Mouse (Mus musculus) embryonic facial prominence, embryonic 12.5 days (tissue): ENCODE data around the gene Olfr1444. TPM values are rescaled to one million over a fixed set of nuclear protein-coding genes. Genes with fewer than 3 reads are reported as not detected.

Experiments
- ATAC-seq: fragments of 200-750 bp; cut with Nextera tagmentation; 2 replicates; pipeline ENCODE4 v1.8.0; 2017; ENCODE audit not compliant: insufficient number of reproducible peaks, insufficient read depth, low FRiP score, low TSS enrichment
- H3K27ac ChIP-seq: fragments of 300-500 bp; sonication (generic); 2 replicates; pipeline ENCODE4 v1.5.1; 2016; ENCODE audit warnings: mild to moderate bottlenecking
- H3K27me3 ChIP-seq: fragments of 300-500 bp; sonication (generic); 2 replicates; pipeline ENCODE4 v1.6.1; 2016; ENCODE audit warnings: mild to moderate bottlenecking, moderate library complexity
- H3K36me3 ChIP-seq: fragments of 300-500 bp; sonication (generic); 2 replicates; pipeline ENCODE4 v1.6.1; 2016; ENCODE audit warnings: mild to moderate bottlenecking
- H3K4me1 ChIP-seq: fragments of 300-500 bp; sonication (generic); 2 replicates; pipeline ENCODE4 v1.6.1; 2016
- H3K4me2 ChIP-seq: fragments of 300-500 bp; sonication (generic); replicated peaks from 2 replicates; pipeline ENCODE4 v1.6.1; 2016; ENCODE audit warnings: mild to moderate bottlenecking, moderate library complexity
- H3K4me3 ChIP-seq: fragments of 300-500 bp; sonication (generic); 2 replicates; pipeline ENCODE4 v1.5.1; 2016; ENCODE audit warnings: mild to moderate bottlenecking
- H3K9ac ChIP-seq: fragments of 300-500 bp; sonication (generic); 2 replicates; pipeline ENCODE4 v1.6.1; 2016; ENCODE audit warnings: mild to moderate bottlenecking, moderate library complexity
- H3K9me3 ChIP-seq: fragments of 300-500 bp; sonication (generic); 2 replicates; pipeline ENCODE4 v1.6.1; 2016; ENCODE audit warnings: mild to moderate bottlenecking, moderate library complexity
- WGBS: fragments of 180-500 bp; shearing (Covaris S2); methylation state at CpG from one replicate; pipeline ENCODE4 v1.1.7; 2016; 5-methylcytosine and 5-hydroxymethylcytosine counted together
- polyA plus RNA-seq: library from polyadenylated mRNA; unstranded; fragments of >200 nt; fragmentation: Nextera tagmentation; extraction: Ambion mirVana; gene quantifications from 2 replicates; pipeline ENCODE4 v1.2.1, GENCODE M21; 2016

Olfr1444 gene
- polyA plus RNA-seq = not detected in 2 replicates

DNA sequence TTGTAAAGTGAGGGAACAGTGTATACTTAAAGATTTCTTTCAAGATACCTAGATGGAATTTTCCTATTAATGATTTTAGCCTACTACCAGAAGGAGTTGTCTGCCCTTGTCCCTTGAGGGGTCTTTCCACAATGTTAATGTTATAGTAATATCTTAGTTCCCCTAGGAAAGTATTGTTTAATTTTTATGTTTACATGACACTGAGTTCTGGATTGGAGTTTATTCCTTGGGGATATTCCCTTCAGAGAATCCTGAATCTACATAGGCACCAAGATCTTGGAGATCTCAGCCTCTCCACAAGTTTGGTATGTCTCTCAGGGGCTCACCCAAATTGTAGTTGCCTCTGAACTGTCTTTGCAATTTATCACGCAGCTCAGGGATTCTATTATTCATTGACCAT is at the start of gene Olfr1444:
Gene Olfr1444, plus strand, starts transcription at position 301 of the 400 bp plus-strand sequence.
- H3K27ac ChIP-seq = no peak within 1 kb of the TSS
- ATAC-seq = no peak
- no peak within 1 kb of the TSS for H3K4me2 ChIP-seq
- H3K4me1 ChIP-seq = no peaks in the 10 kb centered on the region
- no peak within 1 kb of the TSS for H3K4me3 ChIP-seq
- H3K9me3 ChIP-seq = no peaks in the 10 kb centered on the region
- no peaks in the 10 kb centered on the region for H3K27me3 ChIP-seq
- 61% methylated on average over 1 of the region's 1 CpGs for WGBS
- no peak within 1 kb of the TSS for H3K9ac ChIP-seq
- H3K36me3 ChIP-seq = no peaks in the 10 kb centered on the region

DNA sequence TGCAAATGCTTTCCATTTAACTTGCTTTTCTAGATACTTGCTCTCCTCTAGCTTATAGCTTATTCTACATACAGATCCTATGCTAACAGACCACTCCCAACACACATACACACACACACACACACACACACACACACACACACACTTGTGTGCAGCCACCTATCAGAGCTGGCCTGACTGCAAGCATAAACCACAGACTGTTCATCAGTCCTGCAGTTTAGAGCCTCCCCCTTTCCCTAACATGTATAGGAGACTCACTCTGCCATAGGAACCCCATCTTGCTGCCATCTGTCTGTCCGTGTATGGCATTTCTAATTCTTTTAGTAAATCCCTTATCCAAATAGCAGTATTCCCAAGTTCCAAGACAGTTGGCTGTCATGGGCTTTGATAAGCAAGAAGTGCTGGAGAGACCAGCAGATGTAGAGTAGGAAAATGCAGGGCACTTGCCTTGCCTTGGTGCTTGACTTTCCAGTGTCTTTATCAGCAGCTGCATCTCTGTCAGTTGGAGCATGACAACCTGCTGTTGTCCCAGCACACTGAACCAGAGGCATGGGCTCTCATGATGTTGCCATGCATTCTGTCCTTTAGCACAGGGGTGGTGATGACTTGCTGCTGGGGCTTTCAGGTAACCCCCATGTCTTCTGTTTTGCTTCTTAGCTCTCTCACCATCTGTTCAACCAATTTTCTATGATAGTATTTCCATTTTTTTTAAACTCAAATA is 44.3 kb upstream of the Olfr1444 start:
- ATAC-seq = no peak

DNA sequence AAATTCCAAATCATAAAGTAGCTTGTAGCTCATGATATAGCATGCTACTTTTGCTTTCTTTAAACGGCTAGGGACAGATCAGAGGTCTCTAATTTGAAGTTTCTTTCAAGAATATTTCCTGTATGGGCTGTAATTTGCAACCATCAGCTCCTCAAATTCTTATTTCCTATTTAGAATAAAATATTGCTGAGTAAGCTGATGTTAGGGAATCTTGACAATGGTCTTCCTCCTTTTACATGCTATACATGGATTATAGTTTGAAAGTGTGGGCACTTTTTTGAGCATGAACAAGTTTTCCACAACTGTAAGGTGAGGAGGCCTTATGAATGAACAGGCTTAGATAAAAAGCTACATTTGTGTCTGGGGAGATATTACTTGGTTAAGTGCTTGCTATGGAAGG is 43.2 kb upstream of the Olfr1444 start:
- Histone ChIP-seq H3K36me3 (no peaks in the 10 kb centered on the region), H3K9me3 (no peaks in the 10 kb centered on the region), H3K4me3 (no peak overlapping the region), H3K4me2 (no peak overlapping the region), H3K9ac (no peak overlapping the region), H3K4me1 (no peaks in the 10 kb centered on the region), H3K27ac (no peak overlapping the region), H3K27me3 (no peaks in the 10 kb centered on the region)
- ATAC-seq = no peak
- WGBS = 86% methylated on average over 1 of the region's 1 CpGs

More for the DNA sequence above, 44.3 kb upstream of the Olfr1444 start:
- Histone ChIP-seq H3K4me3 (no peak overlapping the region), H3K9ac (no peak overlapping the region), H3K27ac (no peak overlapping the region), H3K36me3 (no peaks in the 10 kb centered on the region), H3K9me3 (no peaks in the 10 kb centered on the region), H3K4me2 (no peak overlapping the region), H3K27me3 (no peaks in the 10 kb centered on the region), H3K4me1 (no peaks in the 10 kb centered on the region)
- 54% methylated on average over 1 of the region's 1 CpGs for WGBS

DNA sequence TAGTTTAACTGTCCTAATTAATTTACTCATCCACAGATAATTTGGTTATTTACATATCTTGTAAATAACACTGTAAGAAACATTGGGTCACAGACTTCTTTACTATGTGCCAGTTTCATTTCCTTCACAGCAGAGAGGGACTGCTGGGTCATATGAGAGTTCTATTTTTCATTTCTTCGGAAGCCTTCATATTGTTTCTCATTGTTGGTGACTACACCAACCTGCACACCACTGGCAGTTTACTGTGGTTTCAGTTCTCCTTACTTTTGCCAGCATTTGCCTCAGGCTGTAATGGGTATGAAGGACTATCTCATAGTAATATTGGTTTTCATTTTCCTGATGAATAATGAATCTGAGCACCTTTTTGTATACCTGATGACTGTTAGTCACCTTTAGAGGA is 38.6 kb upstream of the Olfr1444 start:
- Histone ChIP-seq H3K9me3 (no peaks in the 10 kb centered on the region), H3K4me1 (no peaks in the 10 kb centered on the region), H3K4me3 (no peak overlapping the region), H3K9ac (no peak overlapping the region), H3K27ac (no peak overlapping the region), H3K36me3 (no peaks in the 10 kb centered on the region), H3K4me2 (no peak overlapping the region), H3K27me3 (no peaks in the 10 kb centered on the region)
- 84% methylated on average over 1 of the region's 1 CpGs for WGBS
- no peak for ATAC-seq

DNA sequence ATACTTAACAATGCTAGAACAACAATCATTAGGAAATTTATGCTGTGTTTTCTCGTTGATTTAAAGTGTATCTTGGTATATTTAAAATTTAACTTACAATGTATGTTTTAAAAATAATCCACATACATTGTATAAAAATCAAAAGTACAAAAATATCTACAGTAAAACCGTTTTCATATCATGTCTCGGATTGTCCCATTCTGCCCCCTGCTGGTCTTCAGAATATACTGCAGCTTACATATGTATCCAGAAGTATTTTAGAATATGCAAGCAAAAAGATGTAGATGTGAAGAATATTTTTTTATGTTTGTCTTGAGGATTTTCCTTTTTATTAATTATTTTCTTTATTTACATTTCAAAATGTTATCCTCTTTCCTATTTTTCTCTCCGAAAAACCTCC is 36.7 kb upstream of the Olfr1444 start:
- no peak for ATAC-seq
- Histone ChIP-seq H3K9ac (no peak overlapping the region), H3K27me3 (no peaks in the 10 kb centered on the region), H3K4me1 (no peaks in the 10 kb centered on the region), H3K27ac (no peak overlapping the region), H3K36me3 (no peaks in the 10 kb centered on the region), H3K9me3 (no peaks in the 10 kb centered on the region), H3K4me2 (no peak overlapping the region), H3K4me3 (no peak overlapping the region)
- WGBS = 31% methylated on average over 4 of the region's 4 CpGs

DNA sequence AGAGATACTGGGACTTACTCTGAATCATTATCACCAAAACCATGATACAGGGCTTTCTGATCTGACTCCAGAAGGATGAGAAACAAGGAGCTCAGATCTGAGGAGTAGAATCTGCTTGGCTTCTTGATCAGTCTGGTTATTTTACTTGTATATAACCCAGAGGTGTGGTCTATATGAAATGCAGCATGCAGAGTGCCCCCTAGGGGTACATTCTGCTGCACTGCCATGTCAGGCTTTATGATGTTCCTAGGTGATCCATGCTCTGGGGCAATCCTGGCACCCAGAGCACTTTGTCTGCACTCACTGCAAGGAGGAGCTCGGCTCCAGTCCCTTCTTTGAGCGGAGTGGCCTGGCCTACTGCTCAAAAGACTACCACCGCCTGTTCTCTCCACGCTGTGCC is 32.5 kb upstream of the Olfr1444 start:
- Histone ChIP-seq H3K36me3 (no peaks in the 10 kb centered on the region), H3K4me2 (no peak overlapping the region), H3K9me3 (no peaks in the 10 kb centered on the region), H3K4me1 (no peaks in the 10 kb centered on the region), H3K27me3 (no peaks in the 10 kb centered on the region), H3K27ac (no peak overlapping the region), H3K4me3 (no peak overlapping the region), H3K9ac (no peak overlapping the region)
- 75% methylated on average over 4 of the region's 4 CpGs for WGBS
- ATAC-seq = no peak

DNA sequence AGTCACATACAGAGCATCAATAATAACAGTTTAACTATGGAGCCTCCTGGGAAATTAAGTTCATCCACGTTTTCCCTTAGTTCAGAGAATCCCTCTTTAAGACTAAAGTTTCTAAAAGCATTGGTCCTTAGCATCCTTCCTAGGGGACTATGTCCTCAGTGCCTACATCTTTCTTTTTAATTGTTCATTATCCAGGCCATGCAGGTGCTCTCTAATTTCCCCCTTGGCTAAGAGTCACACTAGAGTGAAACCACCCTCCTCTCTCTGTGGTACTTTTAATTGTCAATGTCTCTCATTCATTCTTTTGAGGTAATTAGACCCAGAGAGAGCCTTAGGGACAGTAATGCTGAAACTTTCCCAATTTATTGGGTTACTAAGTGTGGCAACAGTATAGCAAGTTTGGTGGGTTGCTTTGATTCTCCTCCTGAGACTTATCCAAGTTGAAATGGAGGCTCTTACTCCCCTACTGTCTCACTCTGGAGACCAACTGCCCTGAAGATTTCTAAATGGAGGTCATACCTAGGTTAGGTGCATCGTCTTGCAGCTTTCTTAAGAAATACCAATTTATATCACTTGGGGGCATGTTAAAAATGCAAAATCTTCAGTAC is 26.2 kb upstream of the Olfr1444 start:
- no peaks in the 10 kb centered on the region for H3K36me3 ChIP-seq
- WGBS = 69% methylated on average over 2 of the region's 2 CpGs
- H3K9ac ChIP-seq = no peak overlapping the region
- H3K9me3 ChIP-seq = no peaks in the 10 kb centered on the region
- H3K27ac ChIP-seq = no peak overlapping the region
- no peak overlapping the region for H3K4me2 ChIP-seq
- no peak overlapping the region for H3K4me3 ChIP-seq
- no peak for ATAC-seq
- H3K27me3 ChIP-seq = no peaks in the 10 kb centered on the region
- no peaks in the 10 kb centered on the region for H3K4me1 ChIP-seq

DNA sequence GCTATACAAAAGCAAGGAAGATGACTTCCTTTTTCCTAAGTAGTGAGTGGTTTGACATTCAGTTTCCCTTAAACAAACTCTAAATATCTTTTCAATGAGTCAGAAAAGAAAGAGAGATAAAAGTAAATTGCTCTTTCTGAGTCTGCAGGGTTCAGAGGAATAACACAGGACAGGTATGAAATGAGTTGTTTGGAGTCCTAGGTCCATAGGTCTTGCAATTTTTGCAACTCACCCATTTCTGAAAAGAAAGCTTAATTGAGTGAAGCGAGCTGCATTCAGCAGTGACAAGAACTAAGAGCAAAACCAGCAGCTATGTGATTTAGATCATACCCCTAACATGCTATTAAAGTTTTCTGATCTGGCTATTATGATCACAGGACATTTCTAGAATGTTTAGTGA is 25.5 kb upstream of the Olfr1444 start:
- ATAC-seq = no peak
- Histone ChIP-seq H3K4me1 (no peaks in the 10 kb centered on the region), H3K4me3 (no peak overlapping the region), H3K4me2 (no peak overlapping the region), H3K9me3 (no peaks in the 10 kb centered on the region), H3K27ac (no peak overlapping the region), H3K36me3 (no peaks in the 10 kb centered on the region), H3K9ac (no peak overlapping the region), H3K27me3 (no peaks in the 10 kb centered on the region)
- WGBS = 63% methylated on average over 1 of the region's 1 CpGs

DNA sequence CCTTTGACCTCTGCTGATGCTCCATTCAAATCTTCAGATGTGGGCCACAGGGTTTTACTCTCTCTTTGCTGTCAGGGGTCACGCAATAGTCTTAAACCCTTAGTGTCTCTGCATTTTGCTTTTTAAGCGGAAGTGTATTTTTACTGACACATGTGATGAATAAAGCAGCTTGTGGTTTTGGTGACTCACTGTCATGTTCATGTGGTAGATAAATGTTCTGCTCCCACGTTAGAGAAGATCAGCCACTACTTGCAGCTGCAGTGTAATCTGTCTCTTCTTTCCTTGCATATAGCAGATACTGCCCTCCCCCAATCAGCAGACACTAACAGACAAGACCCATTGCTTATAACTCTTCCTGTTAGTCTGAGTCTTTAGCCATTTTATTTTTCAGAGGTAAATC is 23.5 kb upstream of the Olfr1444 start:
- H3K27me3 ChIP-seq = no peaks in the 10 kb centered on the region
- 73% methylated on average over 3 of the region's 3 CpGs for WGBS
- no peak overlapping the region for H3K27ac ChIP-seq
- H3K9me3 ChIP-seq = no peaks in the 10 kb centered on the region
- no peak overlapping the region for H3K4me2 ChIP-seq
- H3K9ac ChIP-seq = no peak overlapping the region
- H3K4me1 ChIP-seq = no peaks in the 10 kb centered on the region
- ATAC-seq = no peak
- H3K36me3 ChIP-seq = no peaks in the 10 kb centered on the region
- H3K4me3 ChIP-seq = no peak overlapping the region

DNA sequence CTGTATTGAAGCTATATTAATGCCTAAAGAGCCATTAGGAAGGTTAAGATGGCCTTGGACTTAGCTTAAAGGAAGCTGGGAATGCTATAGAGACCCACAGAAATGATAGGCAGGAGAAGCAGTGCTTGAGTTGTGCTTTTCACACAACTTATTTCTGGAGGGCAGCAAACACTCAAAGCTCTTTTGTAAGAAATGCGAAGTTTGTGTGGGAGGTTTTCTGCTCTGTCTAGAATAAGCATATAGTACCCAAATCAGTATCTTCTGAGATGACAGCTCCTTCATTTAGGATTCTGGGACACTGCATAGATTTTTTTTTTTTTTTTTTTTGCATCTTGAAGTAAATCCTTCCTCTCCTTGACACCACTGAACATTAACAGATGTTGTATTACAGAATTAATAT is 18.6 kb upstream of the Olfr1444 start:
- H3K4me1 ChIP-seq = no peaks in the 10 kb centered on the region
- no peak for ATAC-seq
- no peaks in the 10 kb centered on the region for H3K9me3 ChIP-seq
- 88% methylated on average over 1 of the region's 1 CpGs for WGBS
- H3K9ac ChIP-seq = no peak overlapping the region
- no peaks in the 10 kb centered on the region for H3K27me3 ChIP-seq
- H3K4me3 ChIP-seq = no peak overlapping the region
- no peak overlapping the region for H3K4me2 ChIP-seq
- no peak overlapping the region for H3K27ac ChIP-seq
- no peaks in the 10 kb centered on the region for H3K36me3 ChIP-seq

DNA sequence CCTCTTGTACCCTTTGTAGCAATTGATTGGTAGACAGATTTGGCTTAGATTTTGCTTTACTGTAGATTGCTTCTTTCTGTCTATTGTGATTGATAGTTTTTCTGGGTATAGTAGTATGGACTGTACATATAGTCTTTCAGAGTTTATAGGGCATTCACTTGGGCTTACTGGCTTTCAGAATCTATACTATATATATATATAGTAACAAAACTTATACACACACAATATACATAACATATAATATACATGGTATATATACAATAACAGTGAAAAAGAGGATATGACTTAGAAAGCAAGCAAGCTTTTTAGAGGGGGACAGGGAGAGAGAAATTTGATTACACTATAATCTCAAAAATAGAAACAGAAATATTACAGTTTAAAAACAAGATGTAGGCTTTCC is 10.7 kb upstream of the Olfr1444 start, which contains the start of gene Gm5244:
Gene Gm5244, plus strand, starts transcription at position 301 of the 400 bp plus-strand sequence.
- Histone ChIP-seq H3K9me3 (no peaks in the 10 kb centered on the region), H3K4me1 (no peaks in the 10 kb centered on the region), H3K4me3 (no peak within 1 kb of the TSS), H3K36me3 (no peaks in the 10 kb centered on the region), H3K9ac (no peak within 1 kb of the TSS), H3K27ac (no peak within 1 kb of the TSS), H3K4me2 (no peak within 1 kb of the TSS), H3K27me3 (no peaks in the 10 kb centered on the region)
- ATAC-seq = no peak

DNA sequence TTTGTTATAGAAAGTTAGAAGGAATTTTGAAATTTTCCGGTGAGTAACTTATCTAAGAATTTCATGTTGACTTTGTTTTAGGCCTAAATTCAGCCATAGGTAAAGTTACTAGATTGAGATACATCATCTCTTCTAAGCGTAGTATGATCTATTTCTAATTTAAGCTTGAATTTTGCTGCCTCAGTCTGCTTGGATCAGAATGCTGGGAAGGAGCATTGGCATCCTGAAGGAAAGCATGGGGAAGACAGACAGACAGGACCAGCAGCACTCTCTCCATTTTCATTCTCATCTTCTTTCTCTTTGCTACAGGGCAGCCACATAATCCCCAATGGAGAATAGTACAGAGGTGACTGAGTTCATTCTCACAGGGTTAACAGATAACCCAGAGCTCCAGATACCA is 26.5 kb downstream of the Olfr1444 start, which contains the start of gene Olfr1445:
Gene Olfr1445, plus strand, starts transcription at position 301 of the 400 bp plus-strand sequence.
- ATAC-seq = no peak
- no peak within 1 kb of the TSS for H3K27ac ChIP-seq
- no peaks in the 10 kb centered on the region for H3K4me1 ChIP-seq
- 83% methylated on average over 2 of the region's 2 CpGs for WGBS
- H3K9me3 ChIP-seq = no peaks in the 10 kb centered on the region
- no peak within 1 kb of the TSS for H3K4me3 ChIP-seq
- H3K27me3 ChIP-seq = no peaks in the 10 kb centered on the region
- no peaks in the 10 kb centered on the region for H3K36me3 ChIP-seq
- H3K9ac ChIP-seq = no peak within 1 kb of the TSS
- H3K4me2 ChIP-seq = no peak within 1 kb of the TSS
